Mouse (Mus musculus): Measurements from ENCODE around the gene Phtf2. TPM values are rescaled to one million over a fixed set of nuclear protein-coding genes. Genes with fewer than 3 reads are reported as not detected.
"Not testable (repeated sequence)": the region's sequence is repeated elsewhere in the genome, so short reads cannot be mapped to it uniquely, and the experiment has no call there.

Phtf2 gene
- polyA plus RNA-seq, 1 experiment from 2014 or later, result 8.4 TPM

DNA sequence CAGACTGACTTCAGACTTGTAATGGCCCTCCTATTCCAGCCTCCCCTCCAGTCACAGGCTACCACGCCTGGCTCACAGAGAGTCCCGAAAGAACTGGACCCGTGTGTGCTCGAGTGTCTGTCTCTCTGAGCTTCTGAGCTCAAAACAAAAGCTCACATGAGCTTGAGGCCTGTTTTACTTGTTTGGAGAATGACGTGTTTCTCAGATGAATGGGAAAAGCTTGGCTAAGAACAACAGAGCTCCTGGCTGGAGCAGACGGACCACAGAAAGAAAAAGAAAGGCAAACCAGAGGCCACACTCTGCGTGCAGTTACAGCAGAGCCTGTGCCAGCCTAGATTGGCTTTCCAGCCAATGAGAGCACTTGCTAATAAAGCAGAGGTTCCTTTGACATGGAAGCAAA is 130.2 kb downstream of the Phtf2 start:
- Histone ChIP-seq H3K9me3 (no peaks in the 10 kb centered on the region), H3K4me2 (replicated peaks) (no peak overlapping the region), H3K9ac (no peak overlapping the region), H3K27ac (no peak overlapping the region), H3K4me3 (replicated peaks) (no peak overlapping the region), H3K36me3 (no peaks in the 10 kb centered on the region), H3K27me3 (replicated peaks) (no peaks in the 10 kb centered on the region), H3K4me1 (replicated peaks) (no peaks in the 10 kb centered on the region)
- no peak for ATAC-seq
- WGBS, result 52% methylated on average over 7 of the region's 7 CpGs

DNA sequence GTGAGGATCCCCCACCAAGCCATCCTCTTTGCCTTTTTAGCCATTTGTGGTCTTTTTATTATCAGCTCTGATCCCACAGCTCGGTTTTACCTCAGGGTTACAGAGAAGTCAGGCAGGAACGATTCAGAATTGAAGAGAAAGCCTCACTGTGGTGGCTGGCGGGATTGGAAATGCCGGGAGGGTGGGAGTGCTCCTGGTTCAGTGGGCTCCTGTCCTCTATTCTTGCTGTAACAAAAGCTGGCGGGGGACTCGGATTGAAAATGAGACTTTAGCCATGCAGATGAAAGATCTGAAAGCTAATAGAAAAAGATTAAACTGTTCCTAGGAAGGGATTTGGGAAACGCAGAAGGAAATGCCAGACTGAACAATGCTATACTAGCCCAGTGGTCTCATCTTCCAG is 130.9 kb downstream of the Phtf2 start:
- H3K9ac ChIP-seq, result no peak overlapping the region
- WGBS, result 78% methylated on average over 7 of the region's 7 CpGs
- no peak overlapping the region for H3K4me3 ChIP-seq (replicated peaks)
- no peak overlapping the region for H3K27ac ChIP-seq
- no peaks in the 10 kb centered on the region for H3K4me1 ChIP-seq (replicated peaks)
- no peaks in the 10 kb centered on the region for H3K27me3 ChIP-seq (replicated peaks)
- ATAC-seq, result no peak
- no peaks in the 10 kb centered on the region for H3K9me3 ChIP-seq
- H3K36me3 ChIP-seq, result no peaks in the 10 kb centered on the region
- H3K4me2 ChIP-seq (replicated peaks), result no peak overlapping the region

DNA sequence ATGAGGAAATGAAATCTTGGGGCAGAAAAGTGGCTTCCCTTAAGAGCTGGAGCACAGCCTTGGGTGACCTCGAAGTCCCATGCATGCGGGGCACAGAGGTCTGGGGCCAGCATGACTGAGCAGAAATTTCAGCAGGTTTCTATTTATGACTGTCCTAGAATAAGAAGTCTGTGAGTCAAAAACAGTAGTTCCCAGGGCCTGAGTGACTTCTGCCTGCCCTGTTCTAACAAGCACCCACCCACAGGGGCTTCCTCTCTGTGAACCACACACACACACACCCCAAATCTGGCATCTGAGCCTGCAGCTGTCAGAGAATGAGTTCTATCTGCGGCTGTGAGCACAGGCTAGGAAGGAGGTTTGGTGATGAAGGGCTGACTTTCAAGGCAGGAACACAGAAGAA is 132.4 kb downstream of the Phtf2 start:
- 82% methylated on average over 3 of the region's 3 CpGs for WGBS
- H3K9me3 ChIP-seq, result no peaks in the 10 kb centered on the region
- H3K36me3 ChIP-seq, result no peaks in the 10 kb centered on the region
- no peaks in the 10 kb centered on the region for H3K27me3 ChIP-seq (replicated peaks)
- no peak overlapping the region for H3K4me3 ChIP-seq (replicated peaks)
- H3K4me2 ChIP-seq (replicated peaks), result no peak overlapping the region
- no peaks in the 10 kb centered on the region for H3K4me1 ChIP-seq (replicated peaks)
- no peak overlapping the region for H3K27ac ChIP-seq
- ATAC-seq, result no peak
- H3K9ac ChIP-seq, result no peak overlapping the region

DNA sequence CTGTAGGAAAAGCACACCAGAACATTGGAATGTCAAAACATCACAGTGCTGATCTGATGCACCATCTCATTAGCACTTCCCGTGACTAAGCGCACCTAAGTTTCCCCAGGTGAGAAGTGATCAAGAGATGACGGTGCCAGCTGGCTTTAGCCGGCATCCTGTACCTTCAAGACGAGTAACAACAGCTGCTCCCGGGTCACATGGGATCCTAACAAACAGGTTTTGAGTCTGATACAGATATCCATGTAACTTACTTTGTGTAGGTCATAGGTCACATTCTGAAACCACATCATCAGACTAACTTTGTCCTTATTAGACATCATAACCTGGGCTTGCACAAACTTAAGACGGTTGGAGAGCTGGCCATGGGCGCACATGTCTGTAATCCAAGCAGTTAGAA is 133.1 kb downstream of the Phtf2 start:
- Histone ChIP-seq H3K4me3 (replicated peaks) (no peak overlapping the region), H3K36me3 (no peaks in the 10 kb centered on the region), H3K9ac (no peak overlapping the region), H3K9me3 (no peaks in the 10 kb centered on the region), H3K27ac (no peak overlapping the region), H3K4me1 (replicated peaks) (no peaks in the 10 kb centered on the region), H3K4me2 (replicated peaks) (no peak overlapping the region), H3K27me3 (replicated peaks) (no peaks in the 10 kb centered on the region)
- WGBS, result 91% methylated on average over 8 of the region's 8 CpGs
- no peak for ATAC-seq

DNA sequence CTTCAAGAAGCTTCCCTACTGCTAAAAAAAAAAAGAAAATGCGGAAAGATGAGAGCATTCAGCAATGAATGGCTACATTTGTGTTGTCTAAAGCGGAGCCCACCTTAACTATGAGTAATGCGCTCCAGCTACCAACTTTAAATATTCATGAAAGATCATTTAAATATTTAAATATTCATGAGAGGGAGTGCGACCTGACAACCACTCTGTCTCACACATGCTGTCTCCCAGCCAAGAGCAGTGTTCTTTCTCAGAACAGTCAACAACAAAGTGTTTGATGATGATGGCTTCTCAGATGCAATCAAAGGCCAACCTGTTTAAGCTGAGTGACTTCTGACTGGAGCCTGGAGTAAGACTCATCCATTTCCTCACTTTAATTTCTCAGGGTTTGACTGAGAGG is 133.8 kb downstream of the Phtf2 start:
- Histone ChIP-seq H3K4me3 (replicated peaks) (no peak overlapping the region), H3K9me3 (no peaks in the 10 kb centered on the region), H3K27ac (no peak overlapping the region), H3K4me1 (replicated peaks) (no peaks in the 10 kb centered on the region), H3K27me3 (replicated peaks) (no peaks in the 10 kb centered on the region), H3K36me3 (no peaks in the 10 kb centered on the region), H3K9ac (no peak overlapping the region), H3K4me2 (replicated peaks) (no peak overlapping the region)
- no peak for ATAC-seq
- 87% methylated on average over 4 of the region's 4 CpGs for WGBS

DNA sequence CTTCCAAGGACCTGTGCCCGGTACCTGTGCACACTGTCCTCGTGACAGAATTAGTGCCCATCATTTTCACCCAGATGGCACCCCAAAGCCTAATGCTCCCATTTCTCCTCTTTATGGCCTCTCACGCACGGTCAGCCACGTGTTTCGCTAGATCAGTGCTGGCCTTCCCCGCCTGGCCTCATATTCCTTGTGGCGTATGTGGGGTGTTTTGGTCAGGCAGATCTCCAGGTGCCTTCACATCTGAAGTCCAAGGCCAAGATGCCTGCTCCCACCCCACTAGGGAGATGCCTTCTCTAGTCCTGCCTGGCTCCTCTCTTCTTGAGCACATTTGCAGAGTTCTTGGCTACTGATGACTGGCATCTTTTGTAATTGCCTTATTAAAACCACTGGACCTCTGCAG is 140.0 kb downstream of the Phtf2 start:
- 87% methylated on average over 8 of the region's 8 CpGs for WGBS
- no peak for ATAC-seq
- no peak overlapping the region for H3K4me2 ChIP-seq (replicated peaks)
- no peaks in the 10 kb centered on the region for H3K9me3 ChIP-seq
- no peaks in the 10 kb centered on the region for H3K36me3 ChIP-seq
- no peak overlapping the region for H3K9ac ChIP-seq
- H3K4me1 ChIP-seq (replicated peaks), result no peaks in the 10 kb centered on the region
- H3K27me3 ChIP-seq (replicated peaks), result no peaks in the 10 kb centered on the region
- no peak overlapping the region for H3K27ac ChIP-seq
- H3K4me3 ChIP-seq (replicated peaks), result no peak overlapping the region

DNA sequence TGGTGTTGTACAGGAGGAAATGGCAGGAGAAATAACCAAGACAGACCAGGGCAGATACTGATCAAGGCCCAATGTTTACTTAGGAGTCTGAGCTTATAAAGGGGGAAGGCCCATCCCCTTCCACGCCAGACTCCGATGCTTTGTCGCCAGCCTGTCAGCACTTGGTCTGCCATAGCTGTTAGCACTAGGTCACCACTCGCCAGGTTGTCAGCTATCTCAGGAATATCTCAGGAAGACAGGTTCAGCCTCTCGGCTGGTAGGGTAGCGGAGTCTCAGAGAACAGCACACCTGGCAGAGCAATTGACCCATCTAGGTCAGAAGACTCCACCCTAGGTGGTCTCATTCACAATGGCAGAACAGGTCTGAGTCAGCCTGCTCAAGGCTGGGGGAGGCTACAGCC is 140.7 kb downstream of the Phtf2 start:
- Histone ChIP-seq H3K9ac (no peak overlapping the region), H3K27me3 (replicated peaks) (no peaks in the 10 kb centered on the region), H3K4me2 (replicated peaks) (no peak overlapping the region), H3K9me3 (no peaks in the 10 kb centered on the region), H3K36me3 (no peaks in the 10 kb centered on the region), H3K4me1 (replicated peaks) (no peaks in the 10 kb centered on the region), H3K27ac (no peak overlapping the region), H3K4me3 (replicated peaks) (no peak overlapping the region)
- peak; percentile 47 for ATAC-seq
- WGBS, result 57% methylated on average over 6 of the region's 6 CpGs

DNA sequence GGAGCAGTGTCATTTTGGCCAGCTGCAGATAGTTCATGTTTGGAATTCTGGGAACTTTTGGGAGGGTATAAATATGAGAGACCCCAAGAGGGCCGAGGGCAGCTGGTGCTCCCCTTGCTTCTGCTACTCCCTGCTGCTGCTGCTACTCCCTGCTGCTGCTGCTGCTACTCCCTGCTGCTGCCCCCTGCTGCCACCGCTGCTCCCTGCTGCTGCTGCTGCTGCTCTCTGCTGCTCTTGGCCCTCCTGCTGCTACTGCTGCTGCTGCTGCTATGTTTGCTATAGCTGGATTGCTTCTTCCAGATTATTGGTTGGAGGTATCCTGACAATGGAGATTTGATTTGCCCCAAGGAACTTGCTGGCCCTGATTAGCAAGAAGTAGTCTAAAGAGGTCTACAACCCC is 143.1 kb downstream of the Phtf2 start:
- 52% methylated on average over 2 of the region's 2 CpGs for WGBS

DNA sequence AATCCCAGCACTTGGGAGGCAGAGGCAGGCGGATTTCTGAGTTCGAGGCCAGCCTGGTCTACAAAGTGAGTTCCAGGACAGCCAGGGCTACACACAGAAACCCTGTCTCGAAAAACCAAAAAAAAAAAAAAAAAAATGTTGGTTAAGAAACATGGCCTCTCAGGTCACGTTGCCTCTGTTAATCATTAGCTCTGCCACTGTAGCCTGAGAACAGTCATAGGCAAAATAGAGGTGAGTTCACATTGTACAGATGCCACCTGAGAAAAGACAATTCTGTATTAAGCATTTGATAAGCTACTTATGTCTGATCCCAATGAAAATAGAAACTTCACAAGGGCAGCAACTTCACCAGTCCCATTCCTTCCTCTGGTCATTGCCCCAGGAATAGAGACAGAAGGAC is 158.7 kb downstream of the Phtf2 start:
- H3K27me3 ChIP-seq (replicated peaks); H3K27ac ChIP-seq; H3K36me3 ChIP-seq; H3K4me2 ChIP-seq (replicated peaks); H3K9ac ChIP-seq; H3K9me3 ChIP-seq; H3K4me1 ChIP-seq (replicated peaks); H3K4me3 ChIP-seq (replicated peaks); ATAC-seq: not testable (repeated sequence)
- WGBS, result 76% methylated on average over 4 of the region's 4 CpGs

More for the DNA sequence above, 143.1 kb downstream of the Phtf2 start:
- H3K27me3 ChIP-seq (replicated peaks), result no peaks in the 10 kb centered on the region
- no peaks in the 10 kb centered on the region for H3K4me1 ChIP-seq (replicated peaks)
- no peaks in the 10 kb centered on the region for H3K9me3 ChIP-seq
- H3K9ac ChIP-seq, result no peak overlapping the region
- H3K4me2 ChIP-seq (replicated peaks), result no peak overlapping the region
- H3K4me3 ChIP-seq (replicated peaks), result no peak overlapping the region
- no peak overlapping the region for H3K27ac ChIP-seq
- ATAC-seq, result no peak
- H3K36me3 ChIP-seq, result no peaks in the 10 kb centered on the region

DNA sequence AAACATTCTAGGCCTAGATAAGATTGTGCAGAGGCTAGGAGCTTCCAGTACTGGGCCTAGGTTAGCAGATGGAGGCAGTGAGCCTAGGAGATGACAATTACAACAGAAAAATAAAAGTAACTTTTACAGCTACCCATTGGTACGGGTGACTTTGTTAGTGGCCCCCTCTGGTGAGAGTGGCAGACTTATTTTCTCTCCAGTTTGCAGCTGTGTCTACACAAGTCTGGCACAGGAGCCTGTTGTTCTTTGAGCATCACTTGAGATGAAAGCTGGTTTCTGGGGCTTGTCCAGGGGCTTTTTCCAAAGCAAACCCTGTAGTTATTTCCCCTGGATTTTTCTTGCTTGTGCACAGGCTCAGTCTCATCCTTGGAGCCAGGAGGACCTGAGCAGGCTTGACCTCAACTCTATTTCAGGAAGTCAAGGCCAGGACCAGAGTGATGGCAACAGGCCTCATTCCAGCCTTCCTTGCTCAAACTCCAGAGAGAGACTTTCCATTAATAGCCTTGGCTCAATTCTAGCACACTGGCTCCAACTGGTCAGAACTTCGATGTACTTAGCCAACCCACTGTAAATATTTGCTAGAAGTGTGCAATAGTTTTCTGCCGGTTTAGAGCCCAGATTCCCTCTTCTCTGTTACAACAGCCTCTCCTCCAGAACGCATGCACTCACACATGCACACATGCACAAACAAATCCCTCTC is 161.6 kb downstream of the Phtf2 start:
- Histone ChIP-seq H3K4me2 (replicated peaks) (no peak overlapping the region), H3K36me3 (no peaks in the 10 kb centered on the region), H3K4me3 (replicated peaks) (no peak overlapping the region), H3K4me1 (replicated peaks) (no peaks in the 10 kb centered on the region), H3K9me3 (no peaks in the 10 kb centered on the region), H3K27me3 (replicated peaks) (no peaks in the 10 kb centered on the region), H3K27ac (no peak overlapping the region), H3K9ac (no peak overlapping the region)
- ATAC-seq, result no peak
- 56% methylated on average over 4 of the region's 4 CpGs for WGBS

DNA sequence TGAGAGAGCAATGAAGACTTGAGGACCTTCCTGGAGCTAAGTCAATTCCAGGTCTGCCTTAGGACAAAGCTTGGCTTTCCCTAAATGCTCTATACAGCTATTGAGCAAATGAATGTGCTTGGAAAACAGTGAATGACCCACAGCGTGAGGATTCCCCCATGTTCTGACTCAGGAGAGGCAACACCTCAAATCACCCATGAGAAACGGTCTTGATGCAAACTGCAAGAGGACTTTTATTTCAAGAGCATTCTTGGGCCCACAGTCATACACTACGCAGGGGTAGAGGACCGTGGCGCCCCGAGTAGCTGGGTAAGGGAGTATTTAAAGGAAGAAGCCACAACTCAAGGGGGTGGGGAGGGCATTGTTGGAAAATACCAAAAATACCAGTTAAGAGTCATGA is 165.9 kb downstream of the Phtf2 start:
- not testable (repeated sequence) for H3K4me2 ChIP-seq (replicated peaks); H3K9me3 ChIP-seq; H3K36me3 ChIP-seq; ATAC-seq; H3K4me1 ChIP-seq (replicated peaks); H3K27me3 ChIP-seq (replicated peaks); H3K4me3 ChIP-seq (replicated peaks); H3K27ac ChIP-seq; H3K9ac ChIP-seq
- WGBS, result 92% methylated on average over 6 of the region's 6 CpGs

DNA sequence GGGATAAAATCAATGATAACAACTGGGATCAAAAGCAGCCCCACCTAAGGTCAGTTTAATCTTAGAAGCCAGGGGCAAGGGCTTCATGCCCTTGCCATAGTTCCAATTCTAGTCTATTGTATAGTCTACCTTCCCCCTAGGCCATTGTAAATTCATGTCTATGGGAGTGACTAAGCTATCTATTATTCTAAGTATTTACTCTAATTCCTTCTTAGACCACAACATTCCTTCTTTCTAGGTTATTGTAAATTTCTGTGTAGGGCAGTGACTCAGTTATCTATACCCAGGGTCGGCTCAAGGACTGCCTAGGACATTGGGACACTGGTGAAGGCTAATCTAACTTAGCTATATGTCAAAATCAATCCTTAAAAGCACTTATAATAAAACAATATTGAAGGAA is 167.3 kb downstream of the Phtf2 start:
- not testable (repeated sequence) for H3K27me3 ChIP-seq (replicated peaks); H3K4me2 ChIP-seq (replicated peaks); H3K4me1 ChIP-seq (replicated peaks); ATAC-seq; H3K36me3 ChIP-seq; H3K27ac ChIP-seq; H3K4me3 ChIP-seq (replicated peaks); H3K9me3 ChIP-seq; H3K9ac ChIP-seq
- WGBS, result 82% methylated on average over 1 of the region's 1 CpGs

DNA sequence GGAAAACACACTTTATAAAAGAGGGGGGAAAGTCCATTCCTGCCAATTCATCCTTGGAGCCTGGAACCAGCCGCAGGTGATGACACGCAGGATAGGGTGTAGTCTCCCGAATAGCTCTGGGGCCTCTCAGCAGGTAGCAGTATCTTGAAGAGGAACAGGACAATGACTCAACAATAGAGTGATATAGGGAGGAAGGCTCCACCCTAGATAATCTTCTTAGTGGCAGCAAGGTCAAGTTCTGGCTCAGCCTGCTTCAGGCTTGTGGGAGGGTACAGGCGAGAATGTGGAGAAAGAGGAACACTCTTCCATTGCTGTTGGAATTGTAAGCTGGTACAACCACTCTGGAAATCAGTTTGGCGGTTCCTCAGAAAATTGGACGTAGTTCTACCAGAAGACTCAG is 171.1 kb downstream of the Phtf2 start:
- not testable (repeated sequence) for H3K4me1 ChIP-seq (replicated peaks); H3K36me3 ChIP-seq; H3K4me2 ChIP-seq (replicated peaks); H3K27me3 ChIP-seq (replicated peaks); H3K9ac ChIP-seq; H3K27ac ChIP-seq; H3K4me3 ChIP-seq (replicated peaks); H3K9me3 ChIP-seq; ATAC-seq
- 87% methylated on average over 6 of the region's 6 CpGs for WGBS

All from intestine, embryonic 15.5 days (tissue).